Mouse (Mus musculus) myocyte (in vitro differentiated cells): ENCODE results near the gene Gas7. TPM values are rescaled to one million over a fixed set of nuclear protein-coding genes. Genes with fewer than 3 reads are reported as not detected.

Experiments used
- H3K27me3 ChIP-seq: one replicate; pipeline ENCODE4 v1.6.1; 2011; ENCODE audit not compliant: control insufficient read depth, insufficient read depth, insufficient read length
- H3K36me3 ChIP-seq: one replicate; pipeline ENCODE4 v1.6.1; 2011; ENCODE audit not compliant: control insufficient read depth, insufficient read depth
- H3K4me2 ChIP-seq: one replicate; pipeline ENCODE4 v1.6.1; 2011; ENCODE audit warnings: low read depth, control low read depth
- H3K4me3 ChIP-seq: one replicate; pipeline ENCODE4 v1.5.1; 2011; ENCODE audit warnings: mild to moderate bottlenecking, control low read depth, moderate library complexity
- H3K79me2 ChIP-seq: one replicate; pipeline ENCODE4 v1.6.1; 2011; ENCODE audit not compliant: control insufficient read depth, insufficient read depth
- H3ac ChIP-seq: one replicate; pipeline ENCODE4 v1.6.1; 2011; ENCODE audit not compliant: control insufficient read depth, insufficient read length
- CEBPB ChIP-seq: IDR thresholded peaks from 2 replicates; pipeline ENCODE4 v1.6.1; 2011; ENCODE audit warnings: mild to moderate bottlenecking, moderate library complexity; ENCODE audit not compliant: poor library complexity, insufficient read depth, severe bottlenecking
- E2F4 ChIP-seq: IDR thresholded peaks from one replicate; pipeline ENCODE4 v1.6.1; 2011; ENCODE audit warnings: mild to moderate bottlenecking, control low read depth, moderate library complexity; ENCODE audit not compliant: insufficient read depth
- MAX ChIP-seq: IDR thresholded peaks from one replicate; pipeline ENCODE4 v1.6.1; 2011; ENCODE audit warnings: low read depth, mild to moderate bottlenecking, control low read depth
- MYOD1 ChIP-seq, 3 experiments: IDR thresholded peaks; one replicate each; pipeline ENCODE4 v1.6.1; 2011; ENCODE audit warnings: control low read depth in 2 of 3, low read depth in 2 of 3, mild to moderate bottlenecking in 2 of 3, moderate library complexity in 1 of 3; ENCODE audit not compliant: insufficient read length in 2 of 3, control insufficient read depth in 1 of 3
- MYOG ChIP-seq, 3 experiments: IDR thresholded peaks; one replicate each; pipeline ENCODE4 v1.6.1; 2011; ENCODE audit warnings: control low read depth in 2 of 3, low read depth in 2 of 3, mild to moderate bottlenecking in 2 of 3; ENCODE audit not compliant: insufficient read length in 2 of 3, control insufficient read depth in 1 of 3, insufficient read depth in 1 of 3
- POLR2A ChIP-seq: IDR thresholded peaks from one replicate; pipeline ENCODE4 v1.6.1; 2011; ENCODE audit warnings: low read depth, mild to moderate bottlenecking, control low read depth, moderate library complexity; ENCODE audit not compliant: insufficient read length
- POLR2AphosphoS2 ChIP-seq: IDR thresholded peaks from one replicate; pipeline ENCODE4 v1.6.1; 2011; ENCODE audit warnings: low read depth, control low read depth; ENCODE audit not compliant: insufficient read length
- REST ChIP-seq: IDR thresholded peaks from one replicate; pipeline ENCODE4 v1.6.1; 2011; ENCODE audit warnings: mild to moderate bottlenecking, control low read depth, moderate library complexity; ENCODE audit not compliant: insufficient read depth, insufficient read length
- SRF ChIP-seq: IDR thresholded peaks from one replicate; pipeline ENCODE4 v1.6.1; 2011; ENCODE audit warnings: low read depth; ENCODE audit not compliant: control insufficient read depth, insufficient read length
- TCF12 ChIP-seq: IDR thresholded peaks from one replicate; pipeline ENCODE4 v1.6.1; 2011; ENCODE audit warnings: mild to moderate bottlenecking, control low read depth; ENCODE audit not compliant: poor library complexity, insufficient read depth, severe bottlenecking
- TCF3 ChIP-seq: IDR thresholded peaks from one replicate; pipeline ENCODE4 v1.6.1; 2011; ENCODE audit warnings: low read depth, control low read depth; ENCODE audit not compliant: insufficient read length
- USF1 ChIP-seq: IDR thresholded peaks from one replicate; pipeline ENCODE4 v1.6.1; 2011; ENCODE audit warnings: low read depth, mild to moderate bottlenecking, control low read depth, moderate library complexity
- polyA plus RNA-seq: library from polyadenylated mRNA; unstranded; fragments of >200 nt; fragmentation: generic; extraction: Trizol; gene quantifications from one replicate; pipeline ENCODE4 v1.2.1, GENCODE M21; 2012; ENCODE audit warnings: missing spikeins

Gas7 gene
- polyA plus RNA-seq, 1 experiment = 0.02 TPM

- Histone ChIP-seq H3K27me3 (no peaks in the 10 kb centered on the region), H3K79me2 (no peaks in the 10 kb centered on the region), H3K4me2 (no peak within 1 kb of the TSS), H3K36me3 (no peaks in the 10 kb centered on the region), H3ac (no peak within 1 kb of the TSS), H3K4me3 (no peak within 1 kb of the TSS)
- TF ChIP-seq USF1 (no peak), MYOD1 (IDR thresholded peaks at IDR 0.05; ENCODE audit: control insufficient read depth in 1 of 3, insufficient read length in 2 of 3, low read depth in 2 of 3) (no peak), SRF (no peak), REST (no peak), MAX (no peak), E2F4 (no peak), TCF12 (no peak), POLR2A (no peak), CEBPB (no peak), POLR2AphosphoS2 (no peak)
Measured at GRCm38 (mm10) chr11:67694703-67695376, 239.6 kb downstream of the Gas7 start, which contains the start of gene Rcvrn. Gene Rcvrn (plus strand): TSS chr11:67695326.

DNA sequence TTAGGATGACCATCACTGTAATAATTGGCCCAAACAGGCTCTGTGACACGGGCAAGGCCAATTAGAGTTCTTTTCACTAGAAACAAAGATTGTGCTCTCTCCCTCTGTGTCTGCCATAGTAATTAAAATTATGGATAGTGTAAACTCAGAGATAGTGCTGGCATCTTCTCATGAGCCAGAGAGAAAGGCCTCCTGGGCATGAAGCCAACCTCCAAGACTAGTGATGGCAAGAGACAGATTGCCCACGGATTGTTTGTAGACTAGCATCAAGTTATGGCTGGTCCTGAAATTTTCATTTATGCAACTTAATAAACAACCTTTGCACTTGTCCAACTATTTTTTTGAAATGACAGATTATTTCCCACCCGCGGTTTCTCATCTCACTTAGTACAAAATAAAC, 257.7 kb downstream of the Gas7 start:
- TF ChIP-seq MYOD1 (IDR thresholded peaks at IDR 0.05; ENCODE audit: control insufficient read depth in 1 of 3, insufficient read length in 2 of 3, low read depth in 2 of 3) = no peak
- TF ChIP-seq REST = no peak
- TF ChIP-seq POLR2AphosphoS2 = no peak
- no peak overlapping the region for H3ac ChIP-seq
- H3K4me3 ChIP-seq = no peak overlapping the region
- no peak overlapping the region for H3K4me2 ChIP-seq
- H3K27me3 ChIP-seq = peaks cover 6% of the 10 kb centered on the region
- H3K79me2 ChIP-seq = no peaks in the 10 kb centered on the region
- no peaks in the 10 kb centered on the region for H3K36me3 ChIP-seq

GRCm38 (mm10) chr11:67715382-67715781, 260.1 kb downstream of the Gas7 start:
- no peaks in the 10 kb centered on the region for H3K79me2 ChIP-seq
- H3K36me3 ChIP-seq = no peaks in the 10 kb centered on the region
- no peak overlapping the region for H3K4me2 ChIP-seq
- TF ChIP-seq TCF3 = no peak
- TF ChIP-seq MYOG (IDR thresholded peaks at IDR 0.05; ENCODE audit: control insufficient read depth in 1 of 3, insufficient read depth in 1 of 3, insufficient read length in 2 of 3, low read depth in 2 of 3) = no peak
- TF ChIP-seq MYOD1 (IDR thresholded peaks at IDR 0.05; ENCODE audit: control insufficient read depth in 1 of 3, insufficient read length in 2 of 3, low read depth in 2 of 3) = no peak
- TF ChIP-seq USF1 = no peak
- TF ChIP-seq TCF12 = no peak
- no peak for TF ChIP-seq REST
- no peak for TF ChIP-seq POLR2AphosphoS2
- TF ChIP-seq POLR2A = no peak
- TF ChIP-seq MAX = no peak
- TF ChIP-seq SRF = no peak
- TF ChIP-seq CEBPB = no peak
- no peak for TF ChIP-seq E2F4
- H3K4me3 ChIP-seq = no peak overlapping the region
- H3ac ChIP-seq = no peak overlapping the region
- peaks cover 6% of the 10 kb centered on the region for H3K27me3 ChIP-seq

DNA sequence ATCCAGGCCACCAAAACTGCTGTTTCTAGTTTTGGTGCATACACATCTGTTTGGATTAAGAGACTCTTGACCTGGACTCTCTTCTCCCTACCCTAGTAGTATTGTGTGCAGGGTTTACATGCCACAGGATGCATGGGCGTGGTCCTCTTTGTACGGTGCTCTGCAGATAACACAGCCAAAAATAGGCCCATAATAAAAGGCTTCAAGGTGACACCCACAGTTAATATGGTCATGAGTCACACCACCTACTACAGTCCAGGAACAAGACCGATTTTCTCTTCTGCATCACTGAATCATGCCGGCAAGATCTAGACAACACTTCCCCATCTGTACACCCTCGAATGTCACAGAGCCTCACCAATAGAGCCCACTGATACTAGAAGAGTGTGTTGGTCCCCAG, 266.2 kb downstream of the Gas7 start:
- TF ChIP-seq POLR2AphosphoS2 (no peak), REST (no peak), MYOG (IDR thresholded peaks at IDR 0.05; ENCODE audit: control insufficient read depth in 1 of 3, insufficient read depth in 1 of 3, insufficient read length in 2 of 3, low read depth in 2 of 3) (no peak), POLR2A (no peak), MYOD1 (IDR thresholded peaks at IDR 0.05; ENCODE audit: control insufficient read depth in 1 of 3, insufficient read length in 2 of 3, low read depth in 2 of 3) (no peak), CEBPB (no peak), TCF12 (no peak), E2F4 (no peak), USF1 (no peak), SRF (no peak), TCF3 (no peak)
- no peak overlapping the region for H3K4me3 ChIP-seq

More for the DNA sequence above, 266.2 kb downstream of the Gas7 start:
- no peak overlapping the region for H3ac ChIP-seq
- no peaks in the 10 kb centered on the region for H3K27me3 ChIP-seq
- no peaks in the 10 kb centered on the region for H3K79me2 ChIP-seq
- H3K4me2 ChIP-seq = no peak overlapping the region
- no peaks in the 10 kb centered on the region for H3K36me3 ChIP-seq
